Mouse (Mus musculus): ENCODE results near the gene Cmss1.

GRCm38 (mm10) chr16:57397845-57398244, 208.8 kb downstream of the Cmss1 start:
- no peak for TF ChIP-seq CTCF (IDR thresholded peaks at IDR 0.05; ENCODE audit: borderline replicate concordance, extremely low read depth, insufficient read depth, insufficient read length)
- TF ChIP-seq POLR2A (IDR thresholded peaks at IDR 0.05; ENCODE audit: borderline replicate concordance, extremely low read depth, insufficient read depth, insufficient read length, poor library complexity, severe bottlenecking): no peak
